Mouse (Mus musculus): ENCODE measurements around the gene Zgpat. TPM values are rescaled to one million over a fixed set of nuclear protein-coding genes. Genes with fewer than 3 reads are reported as not detected.
A peak's percentile ranks its signal among the peaks of the same experiment; 100 is the strongest.

Gene Zgpat
- polyA plus RNA-seq, 1 experiment from 2014 or later, result 54.7 TPM

- ATAC-seq (replicated peaks; ENCODE audit: low FRiP score) (no peak), DNase-seq (ENCODE audit: low spot score) (no peak)
- Histone ChIP-seq H3K27me3 (ENCODE audit: control insufficient read depth, insufficient read depth, low read length) (no peaks in the 10 kb centered on the region), H3K9me3 (ENCODE audit: control insufficient read depth, low read length) (no peaks in the 10 kb centered on the region), H3K4me3 (ENCODE audit: low read depth, low read length) (no peak overlapping the region), H3K27ac (ENCODE audit: low read depth, low read length) (no peak overlapping the region), H3K9ac (ENCODE audit: low read length) (no peak overlapping the region), H3K36me3 (ENCODE audit: control insufficient read depth, insufficient read depth, low read length) (no peaks in the 10 kb centered on the region), H3K4me1 (replicated peaks; ENCODE audit: control insufficient read depth, insufficient read depth, low read length) (no peaks in the 10 kb centered on the region), H3K4me2 (ENCODE audit: low read depth, low read length, severe bottlenecking) (no peak overlapping the region)
- WGBS, result 84% methylated on average over 7 of the region's 7 CpGs
Observed at GRCm38 (mm10) chr2:181409643-181410042, 44.9 kb downstream of the Zgpat start.

- ATAC-seq (replicated peaks; ENCODE audit: low FRiP score) (peak; percentile 82), DNase-seq (ENCODE audit: low spot score) (peak; percentile 77)
- no peaks in the 10 kb centered on the region for H3K4me1 ChIP-seq (replicated peaks; ENCODE audit: control insufficient read depth, insufficient read depth, low read length)
- H3K4me2 ChIP-seq (ENCODE audit: low read depth, low read length, severe bottlenecking), result no peak overlapping the region
- H3K9me3 ChIP-seq (ENCODE audit: control insufficient read depth, low read length), result no peaks in the 10 kb centered on the region
- WGBS, result 37% methylated on average over 4 of the region's 4 CpGs
- no peak overlapping the region for H3K4me3 ChIP-seq (ENCODE audit: low read depth, low read length)
- H3K27me3 ChIP-seq (ENCODE audit: control insufficient read depth, insufficient read depth, low read length), result no peaks in the 10 kb centered on the region
- no peaks in the 10 kb centered on the region for H3K36me3 ChIP-seq (ENCODE audit: control insufficient read depth, insufficient read depth, low read length)
- no peak overlapping the region for H3K9ac ChIP-seq (ENCODE audit: low read length)
- H3K27ac ChIP-seq (ENCODE audit: low read depth, low read length), result peak overlapping the region; percentile 38
Observed at GRCm38 (mm10) chr2:181410760-181411473, 46.2 kb downstream of the Zgpat start.

GRCm38 (mm10) chr2:181413141-181413540 lies 48.4 kb downstream of the Zgpat start:
- ATAC-seq (replicated peaks; ENCODE audit: low FRiP score) (no peak), DNase-seq (ENCODE audit: low spot score) (no peak)
- no peaks in the 10 kb centered on the region for H3K9me3 ChIP-seq (ENCODE audit: control insufficient read depth, low read length)
- H3K4me1 ChIP-seq (replicated peaks; ENCODE audit: control insufficient read depth, insufficient read depth, low read length), result no peaks in the 10 kb centered on the region
- H3K9ac ChIP-seq (ENCODE audit: low read length), result no peak overlapping the region
- no peak overlapping the region for H3K27ac ChIP-seq (ENCODE audit: low read depth, low read length)
- WGBS, result 63% methylated on average over 2 of the region's 2 CpGs
- H3K4me2 ChIP-seq (ENCODE audit: low read depth, low read length, severe bottlenecking), result no peak overlapping the region
- H3K27me3 ChIP-seq (ENCODE audit: control insufficient read depth, insufficient read depth, low read length), result no peaks in the 10 kb centered on the region
- H3K36me3 ChIP-seq (ENCODE audit: control insufficient read depth, insufficient read depth, low read length), result no peaks in the 10 kb centered on the region
- H3K4me3 ChIP-seq (ENCODE audit: low read depth, low read length), result no peak overlapping the region

- H3K9me3 ChIP-seq (ENCODE audit: control insufficient read depth, low read length), result no peaks in the 10 kb centered on the region
- H3K4me1 ChIP-seq (replicated peaks; ENCODE audit: control insufficient read depth, insufficient read depth, low read length), result no peaks in the 10 kb centered on the region
- H3K27me3 ChIP-seq (ENCODE audit: control insufficient read depth, insufficient read depth, low read length), result no peaks in the 10 kb centered on the region
- no peak overlapping the region for H3K4me2 ChIP-seq (ENCODE audit: low read depth, low read length, severe bottlenecking)
- H3K4me3 ChIP-seq (ENCODE audit: low read depth, low read length), result no peak overlapping the region
- no peak overlapping the region for H3K27ac ChIP-seq (ENCODE audit: low read depth, low read length)
- no peaks in the 10 kb centered on the region for H3K36me3 ChIP-seq (ENCODE audit: control insufficient read depth, insufficient read depth, low read length)
- no peak overlapping the region for H3K9ac ChIP-seq (ENCODE audit: low read length)
- DNase-seq (ENCODE audit: low spot score) (no peak), ATAC-seq (replicated peaks; ENCODE audit: low FRiP score) (no peak)
- WGBS, result 80% methylated on average over 3 of the region's 3 CpGs
Observed at GRCm38 (mm10) chr2:181415945-181416344, 51.2 kb downstream of the Zgpat start.

GRCm38 (mm10) chr2:181419359-181419758 lies 54.6 kb downstream of the Zgpat start:
- DNase-seq (ENCODE audit: low spot score) (no peak), ATAC-seq (replicated peaks; ENCODE audit: low FRiP score) (no peak)
- no peaks in the 10 kb centered on the region for H3K9me3 ChIP-seq (ENCODE audit: control insufficient read depth, low read length)
- H3K27me3 ChIP-seq (ENCODE audit: control insufficient read depth, insufficient read depth, low read length), result no peaks in the 10 kb centered on the region
- no peak overlapping the region for H3K9ac ChIP-seq (ENCODE audit: low read length)
- H3K4me2 ChIP-seq (ENCODE audit: low read depth, low read length, severe bottlenecking), result no peak overlapping the region
- WGBS, result 82% methylated on average over 7 of the region's 7 CpGs
- H3K4me3 ChIP-seq (ENCODE audit: low read depth, low read length), result no peak overlapping the region
- H3K4me1 ChIP-seq (replicated peaks; ENCODE audit: control insufficient read depth, insufficient read depth, low read length), result no peaks in the 10 kb centered on the region
- H3K36me3 ChIP-seq (ENCODE audit: control insufficient read depth, insufficient read depth, low read length), result no peaks in the 10 kb centered on the region
- no peak overlapping the region for H3K27ac ChIP-seq (ENCODE audit: low read depth, low read length)

- Histone ChIP-seq H3K4me1 (replicated peaks; ENCODE audit: control insufficient read depth, insufficient read depth, low read length) (no peaks in the 10 kb centered on the region), H3K27me3 (ENCODE audit: control insufficient read depth, insufficient read depth, low read length) (no peaks in the 10 kb centered on the region), H3K36me3 (ENCODE audit: control insufficient read depth, insufficient read depth, low read length) (no peaks in the 10 kb centered on the region), H3K27ac (ENCODE audit: low read depth, low read length) (no peak overlapping the region), H3K9ac (ENCODE audit: low read length) (no peak overlapping the region), H3K4me3 (ENCODE audit: low read depth, low read length) (no peak overlapping the region), H3K4me2 (ENCODE audit: low read depth, low read length, severe bottlenecking) (no peak overlapping the region), H3K9me3 (ENCODE audit: control insufficient read depth, low read length) (no peaks in the 10 kb centered on the region)
- no peak for DNase-seq (ENCODE audit: low spot score)
- 90% methylated on average over 4 of the region's 4 CpGs for WGBS
- ATAC-seq (replicated peaks; ENCODE audit: low FRiP score), result no peak
Observed at GRCm38 (mm10) chr2:181420426-181420825, 55.7 kb downstream of the Zgpat start.

GRCm38 (mm10) chr2:181420903-181421638 lies 56.3 kb downstream of the Zgpat start:
- Histone ChIP-seq H3K36me3 (ENCODE audit: control insufficient read depth, insufficient read depth, low read length) (no peaks in the 10 kb centered on the region), H3K27ac (ENCODE audit: low read depth, low read length) (no peak overlapping the region), H3K4me2 (ENCODE audit: low read depth, low read length, severe bottlenecking) (no peak overlapping the region), H3K27me3 (ENCODE audit: control insufficient read depth, insufficient read depth, low read length) (no peaks in the 10 kb centered on the region), H3K9me3 (ENCODE audit: control insufficient read depth, low read length) (no peaks in the 10 kb centered on the region), H3K4me3 (ENCODE audit: low read depth, low read length) (no peak overlapping the region), H3K9ac (ENCODE audit: low read length) (no peak overlapping the region), H3K4me1 (replicated peaks; ENCODE audit: control insufficient read depth, insufficient read depth, low read length) (no peaks in the 10 kb centered on the region)
- DNase-seq (ENCODE audit: low spot score) (no peak), ATAC-seq (replicated peaks; ENCODE audit: low FRiP score) (no peak)
- 78% methylated on average over 4 of the region's 4 CpGs for WGBS

GRCm38 (mm10) chr2:181423834-181424233 lies 59.1 kb downstream of the Zgpat start:
- Histone ChIP-seq H3K4me2 (ENCODE audit: low read depth, low read length, severe bottlenecking) (no peak overlapping the region), H3K27me3 (ENCODE audit: control insufficient read depth, insufficient read depth, low read length) (no peaks in the 10 kb centered on the region), H3K27ac (ENCODE audit: low read depth, low read length) (no peak overlapping the region), H3K9ac (ENCODE audit: low read length) (no peak overlapping the region), H3K4me3 (ENCODE audit: low read depth, low read length) (no peak overlapping the region), H3K4me1 (replicated peaks; ENCODE audit: control insufficient read depth, insufficient read depth, low read length) (no peaks in the 10 kb centered on the region), H3K9me3 (ENCODE audit: control insufficient read depth, low read length) (no peaks in the 10 kb centered on the region), H3K36me3 (ENCODE audit: control insufficient read depth, insufficient read depth, low read length) (no peaks in the 10 kb centered on the region)
- DNase-seq (ENCODE audit: low spot score) (no peak), ATAC-seq (replicated peaks; ENCODE audit: low FRiP score) (no peak)
- WGBS, result 95% methylated on average over 9 of the region's 9 CpGs
